Mouse (Mus musculus) liver, embryonic 14.5 days (tissue): ENCODE results near the gene Itpk1. TPM values are rescaled to one million over a fixed set of nuclear protein-coding genes. Genes with fewer than 3 reads are reported as not detected.

ENCODE experiments used
- ATAC-seq: fragments of 200-750 bp; cut with Nextera tagmentation; 2 replicates; pipeline ENCODE4 v1.8.0; 2017; ENCODE audit warnings: moderate number of reproducible peaks, mild to moderate bottlenecking, moderate library complexity; ENCODE audit not compliant: insufficient read depth
- DNase-seq, 3 experiments: peaks; one replicate each; pipeline ENCODE4 v3.0.0-alpha.2; 2012 to 2013; ENCODE audit warnings: low read depth in 3 of 3, low spot score in 3 of 3
- H3K27ac ChIP-seq: fragments of 300-500 bp; sonication (generic); 2 replicates; pipeline ENCODE4 v1.5.1; 2014; ENCODE audit warnings: moderate library complexity, mild to moderate bottlenecking, control low read depth, inconsistent platforms
- H3K27me3 ChIP-seq: fragments of 300-500 bp; sonication (generic); 2 replicates; pipeline ENCODE4 v1.6.1; 2014; ENCODE audit warnings: mild to moderate bottlenecking, low read length, moderate library complexity; ENCODE audit not compliant: control insufficient read depth, insufficient read depth
- H3K36me3 ChIP-seq: fragments of 300-500 bp; sonication (generic); replicated peaks from 2 replicates; pipeline ENCODE4 v1.6.1; 2014; ENCODE audit warnings: low read depth; ENCODE audit not compliant: control insufficient read depth, insufficient read depth
- H3K4me1 ChIP-seq, 2 experiments: fragments of 200-500 bp in 1 of 2; fragments of 300-500 bp in 1 of 2; sonication (generic) in 1 of 2; replicated peaks; 2 replicates each; pipeline ENCODE4 v1.6.1; 2012 to 2014; ENCODE audit warnings: antibody characterized with exemption in 1 of 2, inconsistent platforms in 1 of 2, low read length in 1 of 2; ENCODE audit not compliant: control insufficient read depth in 2 of 2, insufficient read depth in 2 of 2
- H3K4me2 ChIP-seq: fragments of 300-500 bp; sonication (generic); 2 replicates; pipeline ENCODE4 v1.6.1; 2014; ENCODE audit warnings: low read depth, mild to moderate bottlenecking, control low read depth, moderate library complexity
- H3K4me3 ChIP-seq, 2 experiments: fragments of 200-500 bp in 1 of 2; fragments of 300-500 bp in 1 of 2; sonication (generic) in 1 of 2; 2 replicates each; pipeline ENCODE4 v1.5.1; 2012 to 2014; ENCODE audit warnings: low read depth in 2 of 2, low read length in 2 of 2, mild to moderate bottlenecking in 2 of 2, control low read depth in 1 of 2, inconsistent platforms in 1 of 2, moderate library complexity in 1 of 2; ENCODE audit not compliant: insufficient read depth in 1 of 2
- H3K9ac ChIP-seq: fragments of 300-500 bp; sonication (generic); replicated peaks from 2 replicates; pipeline ENCODE4 v1.6.1; 2014; ENCODE audit warnings: mild to moderate bottlenecking, control low read depth, moderate library complexity
- H3K9me3 ChIP-seq: fragments of 300-500 bp; sonication (generic); 2 replicates; pipeline ENCODE4 v1.6.1; 2016; ENCODE audit warnings: low read length, mixed read lengths; ENCODE audit not compliant: control insufficient read depth
- CTCF ChIP-seq: IDR thresholded peaks from 2 replicates; pipeline ENCODE4 v1.5.1; 2016; ENCODE audit warnings: antibody characterized with exemption, low read depth, control low read depth
- EP300 ChIP-seq: IDR thresholded peaks from 2 replicates; pipeline ENCODE4 v1.6.1; 2016; ENCODE audit warnings: antibody characterized with exemption, low read depth
- WGBS: fragments of 180-500 bp; shearing (Covaris S2); extraction: QIAGEN DNeasy Blood & Tissue Kit; methylation state at CpG from one replicate; pipeline ENCODE4 v1.1.7; 2014; ENCODE audit not compliant: insufficient replicate concordance; 5-methylcytosine and 5-hydroxymethylcytosine counted together
- polyA plus RNA-seq, 2 experiments: library from polyadenylated mRNA; depleted of rRNA in 1 of 2; stranded (reverse) in 1 of 2; unstranded in 1 of 2; fragments of >200 nt; fragmentation: Nextera tagmentation in 1 of 2; extraction: Ambion mirVana in 1 of 2; gene quantifications; 2 replicates each; pipeline versions ENCODE4 v1.2.1 to v1.2.3; 2012 to 2014

Itpk1 gene
- polyA plus RNA-seq, 2 experiments, result 2.3 to 2.4 TPM

DNA sequence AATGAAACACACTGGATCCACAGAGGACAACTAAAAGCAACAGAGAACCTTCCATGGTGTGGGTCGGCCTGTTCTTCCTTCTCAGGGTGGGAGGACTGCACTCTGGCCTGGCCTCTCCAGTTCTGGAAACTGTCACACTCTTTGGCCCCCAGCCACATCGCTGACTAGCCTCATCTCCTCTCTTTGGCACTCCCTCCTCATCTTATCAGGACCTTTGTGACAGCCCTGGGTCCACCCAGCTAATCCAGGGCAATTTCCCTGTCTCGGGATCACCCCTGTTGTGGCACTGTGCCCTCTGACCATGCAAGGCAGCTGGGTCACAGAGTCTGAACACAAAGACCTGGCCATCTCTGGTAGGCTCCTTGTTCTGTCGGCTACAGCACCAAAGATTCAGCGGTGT lies 22.6 kb downstream of the Itpk1 start:
- no peaks in the 10 kb centered on the region for H3K27me3 ChIP-seq
- DNase-seq (no peak), ATAC-seq (no peak)
- H3K27ac ChIP-seq, result no peak overlapping the region
- no peak for TF ChIP-seq EP300
- no peak for TF ChIP-seq CTCF
- H3K4me2 ChIP-seq, result no peak overlapping the region
- WGBS, result 50% methylated on average over 5 of the region's 5 CpGs
- H3K9ac ChIP-seq, result no peak overlapping the region
- peaks cover 0 to 8% of the 10 kb centered on the region in 2 experiments; a peak in 2 of 4 replicates for H3K4me1 ChIP-seq
- no peaks in the 10 kb centered on the region for H3K9me3 ChIP-seq
- no peaks in the 10 kb centered on the region for H3K36me3 ChIP-seq
- no peak overlapping the region for H3K4me3 ChIP-seq

DNA sequence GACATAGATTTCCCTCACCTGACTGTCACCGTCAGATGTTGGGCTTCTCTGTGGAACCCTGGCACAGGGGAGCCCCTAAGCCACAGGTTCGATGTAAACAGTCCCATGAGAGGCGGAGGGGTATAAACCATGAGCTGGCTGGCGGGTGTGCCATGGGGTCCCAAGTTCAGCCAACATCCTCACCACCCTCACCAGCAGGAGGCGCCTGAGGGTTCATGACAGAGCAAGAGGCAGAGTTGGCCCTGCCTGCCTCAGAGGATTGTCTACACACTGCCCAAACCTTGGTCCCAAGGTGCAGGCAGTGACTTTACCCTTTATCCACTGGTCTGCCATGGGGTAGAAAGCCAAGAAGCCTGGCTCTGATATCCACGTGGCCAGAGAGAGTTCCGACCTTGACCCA lies 23.1 kb downstream of the Itpk1 start:
- no peak for DNase-seq
- Histone ChIP-seq H3K4me1 (peaks cover 0 to 8% of the 10 kb centered on the region in 2 experiments; a peak in 2 of 4 replicates), H3K9ac (no peak overlapping the region), H3K27ac (no peak overlapping the region), H3K36me3 (no peaks in the 10 kb centered on the region), H3K4me2 (no peak overlapping the region), H3K9me3 (no peaks in the 10 kb centered on the region), H3K4me3 (no peak overlapping the region), H3K27me3 (no peaks in the 10 kb centered on the region)
- TF ChIP-seq EP300 (no peak), CTCF (peak; percentile 71)
- WGBS, result 62% methylated on average over 7 of the region's 7 CpGs
- no peak for ATAC-seq

DNA sequence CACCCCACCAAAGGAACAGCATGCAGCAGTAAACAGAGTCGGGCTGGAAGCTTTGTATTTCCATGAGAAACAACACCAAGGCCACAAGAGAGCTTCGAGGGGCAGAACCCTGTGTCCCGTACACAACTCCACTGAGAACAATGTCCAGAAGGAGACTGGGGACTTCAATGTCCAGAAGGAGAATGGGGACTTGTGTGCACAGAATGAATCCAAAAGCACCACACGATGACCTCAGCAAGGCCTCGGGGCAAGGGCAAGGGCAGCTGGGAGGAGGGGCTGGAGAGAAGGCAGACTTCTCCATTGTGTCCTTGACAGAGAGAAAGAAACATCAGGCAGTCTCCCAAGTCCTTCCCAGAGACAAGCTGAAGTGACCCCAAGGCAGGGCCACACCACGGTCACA lies 25.9 kb downstream of the Itpk1 start:
- no peak overlapping the region for H3K9ac ChIP-seq
- peaks cover 0 to 4% of the 10 kb centered on the region in 2 experiments; a peak in 2 of 4 replicates for H3K4me1 ChIP-seq
- H3K27me3 ChIP-seq, result no peaks in the 10 kb centered on the region
- no peak for DNase-seq
- H3K9me3 ChIP-seq, result no peaks in the 10 kb centered on the region
- no peak for ATAC-seq
- no peaks in the 10 kb centered on the region for H3K36me3 ChIP-seq
- TF ChIP-seq CTCF (no peak), EP300 (no peak)
- 53% methylated on average over 6 of the region's 6 CpGs for WGBS
- no peak overlapping the region for H3K27ac ChIP-seq
- H3K4me2 ChIP-seq, result no peak overlapping the region
- no peak overlapping the region for H3K4me3 ChIP-seq

DNA sequence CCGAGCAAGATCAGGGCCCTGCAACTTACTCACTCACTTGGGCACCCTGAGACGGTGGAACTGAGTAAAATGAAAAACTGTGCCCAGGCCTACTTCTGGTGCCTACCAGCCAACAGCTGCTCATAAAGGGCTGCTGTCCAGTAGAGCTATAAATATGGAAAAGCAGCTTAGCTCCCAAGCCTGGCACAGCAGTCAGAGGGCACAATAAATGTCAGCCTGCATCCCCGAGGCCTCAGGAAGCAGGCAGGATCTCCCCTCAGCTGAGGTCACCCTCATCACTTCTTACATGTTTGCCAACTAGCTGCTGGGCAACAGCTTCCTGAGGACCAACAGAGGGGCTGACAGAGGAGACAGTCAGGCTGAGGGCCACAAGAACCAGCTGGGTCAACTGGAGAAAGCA lies 27.6 kb downstream of the Itpk1 start:
- Histone ChIP-seq H3K4me3 (no peak overlapping the region), H3K9ac (no peak overlapping the region), H3K27ac (no peak overlapping the region), H3K9me3 (no peaks in the 10 kb centered on the region), H3K4me2 (no peak overlapping the region), H3K27me3 (no peaks in the 10 kb centered on the region), H3K36me3 (no peaks in the 10 kb centered on the region), H3K4me1 (peaks cover 0 to 4% of the 10 kb centered on the region in 2 experiments; a peak in 2 of 4 replicates)
- WGBS, result 61% methylated on average over 3 of the region's 3 CpGs
- ATAC-seq (no peak), DNase-seq (no peak)
- TF ChIP-seq CTCF (no peak), EP300 (no peak)

DNA sequence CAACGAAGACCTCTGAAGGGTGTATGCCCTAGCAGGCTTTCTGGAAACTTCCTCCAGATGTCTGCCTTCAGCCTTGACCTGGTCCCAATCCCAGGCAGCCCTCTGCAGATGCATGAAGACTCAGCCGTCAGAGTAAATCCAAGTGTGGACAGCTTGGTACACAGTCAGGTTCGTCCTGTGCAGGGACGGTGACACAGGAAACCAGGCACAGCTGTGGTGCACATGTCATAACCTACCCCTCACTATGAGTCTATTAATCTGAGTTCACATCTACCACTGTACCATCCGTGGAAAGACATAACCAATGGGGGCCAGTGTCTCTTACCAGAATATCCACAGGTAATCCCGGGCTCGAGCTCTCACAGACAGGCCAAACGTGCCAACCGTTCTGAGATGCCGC lies 30.2 kb downstream of the Itpk1 start:
- no peak for ATAC-seq
- H3K4me3 ChIP-seq, result no peak overlapping the region
- no peak for DNase-seq
- H3K27me3 ChIP-seq, result no peaks in the 10 kb centered on the region
- H3K9me3 ChIP-seq, result no peaks in the 10 kb centered on the region
- H3K9ac ChIP-seq, result no peak overlapping the region
- no peak overlapping the region for H3K4me2 ChIP-seq
- TF ChIP-seq EP300, result no peak
- no peak for TF ChIP-seq CTCF
- H3K4me1 ChIP-seq, result no peaks in the 10 kb centered on the region
- WGBS, result 69% methylated on average over 10 of the region's 10 CpGs
- no peak overlapping the region for H3K27ac ChIP-seq
- no peaks in the 10 kb centered on the region for H3K36me3 ChIP-seq

DNA sequence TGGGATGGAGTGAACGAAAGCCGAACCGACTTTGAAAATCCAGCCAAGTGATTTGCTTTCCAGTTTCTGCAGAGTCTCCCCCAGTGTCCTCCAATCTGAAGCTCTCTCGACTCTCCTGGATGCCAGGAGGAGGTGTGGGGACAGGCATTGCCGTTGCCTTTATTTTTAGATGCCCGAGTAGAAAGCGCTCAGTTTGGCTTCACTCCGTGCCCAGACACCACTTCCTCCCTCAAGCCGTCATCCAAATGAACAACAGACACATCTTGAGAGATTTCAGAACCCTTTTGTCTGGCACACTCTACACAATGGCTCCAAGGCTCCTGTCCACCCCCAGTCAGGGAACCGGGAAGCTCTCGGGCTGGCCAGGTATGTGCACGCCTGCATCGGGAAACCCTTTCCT lies 30.6 kb downstream of the Itpk1 start:
- ATAC-seq (no peak), DNase-seq (no peak)
- H3K27me3 ChIP-seq, result no peaks in the 10 kb centered on the region
- no peak overlapping the region for H3K9ac ChIP-seq
- 81% methylated on average over 13 of the region's 13 CpGs for WGBS
- H3K27ac ChIP-seq, result no peak overlapping the region
- no peaks in the 10 kb centered on the region for H3K4me1 ChIP-seq
- no peak for TF ChIP-seq CTCF
- no peaks in the 10 kb centered on the region for H3K36me3 ChIP-seq
- no peak overlapping the region for H3K4me2 ChIP-seq
- no peak overlapping the region for H3K4me3 ChIP-seq
- no peaks in the 10 kb centered on the region for H3K9me3 ChIP-seq
